16 mouse cellular contexts compared by ENCODE assay signal in the genomic region with DNA sequence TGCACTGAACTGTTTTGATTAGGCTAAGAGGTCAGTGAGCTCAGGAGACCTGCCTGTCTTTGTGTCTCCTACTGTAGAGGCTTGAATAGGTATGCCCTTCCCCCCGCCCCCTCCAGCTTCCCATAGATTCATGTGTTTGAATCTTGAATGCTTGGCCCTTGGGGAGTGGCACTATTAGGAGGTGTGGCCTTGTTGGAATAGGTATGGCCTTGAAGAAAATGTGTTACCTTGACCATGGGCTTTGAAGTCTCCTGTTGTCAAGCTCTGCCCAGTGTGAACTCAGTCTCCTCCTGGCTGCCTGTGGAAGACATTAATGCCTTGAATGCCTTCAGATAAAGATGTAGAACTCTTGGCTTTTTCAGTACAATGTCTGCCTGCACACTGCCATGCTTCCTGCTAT.
"Had no signal": no experiment of that assay in that cellular context is flagged by ENCODE, and none has a peak within 500 bp of the region (broad histone marks: within the 10 kb centered on the region; RNA-seq: fewer than 3 reads in every experiment).

No protein-coding gene starts in this region.

- H3K27ac ChIP-seq: midbrain, embryonic 10.5 days; midbrain, embryonic 13.5 days; neural tube, embryonic 13.5 days; neural tube, embryonic 15.5 days; stomach, embryonic 15.5 days; stomach, postnatal 0 days had no signal

- H3K9me3 ChIP-seq: midbrain, embryonic 10.5 days; midbrain, embryonic 13.5 days; neural tube, embryonic 13.5 days; neural tube, embryonic 15.5 days; stomach, embryonic 15.5 days had no signal

- H3K4me1 ChIP-seq: midbrain, embryonic 10.5 days; midbrain, embryonic 13.5 days; neural tube, embryonic 13.5 days; neural tube, embryonic 15.5 days; stomach, embryonic 15.5 days had no signal

- DNase-seq: lung, adult 18-20 months; lung, embryonic 14.5 days; lung, postnatal 10 days; lung, postnatal 4 days; right cerebral cortex, postnatal 14 days; thymus, adult 18-20 months; thymus, postnatal 14 days; thymus, postnatal 36 days had no signal

- H3K27me3 ChIP-seq: midbrain, embryonic 13.5 days; neural tube, embryonic 13.5 days; neural tube, embryonic 15.5 days; stomach, embryonic 15.5 days had no signal

- ATAC-seq: midbrain, embryonic 13.5 days; midbrain, embryonic 16.5 days had no signal

- H3K4me3 ChIP-seq: midbrain, embryonic 10.5 days; midbrain, embryonic 13.5 days; myocyte; neural tube, embryonic 13.5 days; neural tube, embryonic 15.5 days; stomach, embryonic 15.5 days had no signal

- H3K4me2 ChIP-seq: lung, embryonic 14.5 days; midbrain, embryonic 13.5 days; neural tube, embryonic 13.5 days; neural tube, embryonic 15.5 days; stomach, embryonic 15.5 days had no signal

- H3K9ac ChIP-seq: lung, embryonic 14.5 days; midbrain, embryonic 13.5 days; neural tube, embryonic 13.5 days; neural tube, embryonic 15.5 days; stomach, embryonic 15.5 days had no signal

- H3K36me3 ChIP-seq: midbrain, embryonic 10.5 days; midbrain, embryonic 13.5 days; neural tube, embryonic 13.5 days; neural tube, embryonic 15.5 days; stomach, embryonic 15.5 days had no signal
